Mouse (Mus musculus) mouse embryonic stem cell (cell line): ENCODE data around the gene Ado.

ENCODE experiments used
- in situ Hi-C, 2 experiments: fragments of 300-500 bp; cut with MboI; formaldehyde crosslinking; loops; 1 replicate in 1 of 2; 3 replicates in 1 of 2; pipeline ENCODE4 v1.14.3; 2019 to 2020; ENCODE audit warnings: low sequenced_read_pairs in 2 of 2, low pct_unique_long_range_greater_than_20kb in 1 of 2, mixed read lengths in 1 of 2; ENCODE audit not compliant: unreplicated experiment in 1 of 2

Ado gene

DNA sequence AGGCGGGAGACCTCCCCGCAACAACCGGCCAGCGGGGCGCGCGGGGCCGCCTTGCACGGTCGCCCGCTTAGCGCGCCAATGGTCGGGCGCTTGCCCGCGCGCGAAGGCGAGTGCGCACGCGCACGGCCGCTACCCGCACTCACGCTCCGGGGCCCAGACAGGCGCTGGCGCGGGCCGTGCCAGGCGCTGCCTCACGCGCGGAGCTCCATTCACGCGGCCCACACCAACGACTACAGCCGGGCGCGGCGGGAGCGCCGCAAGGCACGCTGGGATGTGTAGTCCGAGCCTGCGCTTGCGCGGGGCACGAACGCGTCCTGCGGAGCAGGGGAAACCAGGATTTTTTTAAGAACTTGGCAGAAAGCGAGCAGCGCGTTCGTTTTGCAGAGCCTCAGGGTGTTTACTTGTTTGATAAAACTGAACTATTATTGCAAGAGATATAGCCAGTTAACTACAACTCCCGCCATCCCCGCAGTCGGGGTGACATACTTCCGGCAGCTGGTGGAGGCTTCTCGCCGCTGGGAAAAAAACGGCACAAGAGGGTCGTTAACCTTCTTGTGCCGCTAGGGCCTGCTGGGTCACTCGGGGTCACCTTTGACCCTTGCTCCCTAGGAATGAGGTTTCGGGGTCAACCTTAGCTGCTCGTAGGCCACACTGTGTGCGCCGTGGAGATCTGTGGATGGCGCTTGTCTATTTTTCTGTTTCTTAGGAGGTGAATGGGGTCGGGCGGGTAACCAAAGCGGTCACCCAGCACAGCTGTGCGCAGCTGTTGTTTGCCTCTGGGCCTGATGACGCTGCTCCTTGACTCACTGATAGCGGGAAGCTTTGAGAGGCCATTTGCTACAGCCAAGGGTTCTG, at the start of gene Ado:
Gene Ado (minus strand): TSS at position 79 of the 855 bp plus-strand sequence.
- in situ Hi-C loops = no loop called here

DNA sequence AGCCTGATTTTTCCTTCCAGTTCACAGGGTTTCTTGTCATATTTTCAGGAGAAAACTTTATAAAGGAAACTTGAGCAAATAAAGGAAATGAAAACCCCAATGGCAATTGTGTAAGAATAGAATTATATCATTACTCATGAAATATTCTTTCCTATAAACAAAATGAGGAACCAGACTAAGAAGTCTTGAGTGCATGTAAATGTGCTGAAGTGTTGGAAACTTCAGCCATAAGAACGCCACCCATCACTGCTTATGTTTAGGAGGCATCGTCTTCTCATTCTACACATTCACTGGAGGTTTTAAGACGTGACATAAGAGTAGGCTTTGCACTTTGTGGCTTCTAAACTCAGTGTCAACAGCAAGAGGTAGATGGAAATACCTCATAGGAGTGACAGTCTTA, 46.5 kb upstream of the Ado start:
- in situ Hi-C loops = no loop called here

- in situ Hi-C loops = no loop called here
Observed at GRCm38 (mm10) chr10:67585873-67586610, 37.3 kb upstream of the Ado start.

- in situ Hi-C loops = no loop called here
Observed at GRCm38 (mm10) chr10:67581698-67582285, 33.0 kb upstream of the Ado start.

DNA sequence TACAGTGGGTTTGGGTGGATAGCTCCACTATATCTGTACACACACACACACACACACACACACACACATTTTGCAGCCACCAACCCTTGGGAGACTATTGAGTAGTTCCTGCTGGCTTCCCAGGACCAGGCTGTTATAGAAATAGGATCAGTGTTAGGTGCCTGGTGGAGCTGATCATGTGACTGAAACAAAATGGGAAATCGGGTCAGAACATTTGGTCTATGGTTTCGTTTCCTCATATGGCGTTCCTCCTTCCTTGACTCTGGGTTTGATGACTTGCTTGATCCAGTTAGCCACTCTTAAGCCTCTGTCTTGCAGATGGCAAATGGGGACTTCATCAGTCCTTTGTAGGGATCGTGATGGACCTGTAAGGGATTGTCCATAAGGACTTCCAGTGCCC, 31.1 kb upstream of the Ado start:
- in situ Hi-C loops = no loop called here

- in situ Hi-C loops = no loop called here
Observed at GRCm38 (mm10) chr10:67573310-67573709, 24.6 kb upstream of the Ado start.

- in situ Hi-C loops = no loop called here
Observed at GRCm38 (mm10) chr10:67571443-67571842, 22.7 kb upstream of the Ado start.

DNA sequence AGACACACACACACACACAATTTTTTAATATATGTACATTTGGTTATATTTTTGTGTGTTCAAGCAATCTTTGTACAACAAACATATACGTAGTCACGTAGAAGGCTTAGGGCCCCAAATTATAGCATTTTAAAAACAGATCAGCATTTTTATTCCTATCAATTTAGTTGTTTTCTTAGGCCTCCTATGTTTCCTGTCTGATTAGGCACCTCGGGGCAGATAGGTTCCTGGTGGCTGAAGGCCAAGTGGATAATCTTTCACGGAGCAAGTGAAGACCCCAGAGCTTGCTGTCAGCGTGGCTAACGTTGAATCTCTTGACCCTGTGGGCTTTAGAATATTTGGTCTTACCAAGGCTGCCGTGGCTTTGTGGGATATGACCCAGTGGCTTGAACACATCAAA, 20.8 kb upstream of the Ado start:
- in situ Hi-C loops = no loop called here

DNA sequence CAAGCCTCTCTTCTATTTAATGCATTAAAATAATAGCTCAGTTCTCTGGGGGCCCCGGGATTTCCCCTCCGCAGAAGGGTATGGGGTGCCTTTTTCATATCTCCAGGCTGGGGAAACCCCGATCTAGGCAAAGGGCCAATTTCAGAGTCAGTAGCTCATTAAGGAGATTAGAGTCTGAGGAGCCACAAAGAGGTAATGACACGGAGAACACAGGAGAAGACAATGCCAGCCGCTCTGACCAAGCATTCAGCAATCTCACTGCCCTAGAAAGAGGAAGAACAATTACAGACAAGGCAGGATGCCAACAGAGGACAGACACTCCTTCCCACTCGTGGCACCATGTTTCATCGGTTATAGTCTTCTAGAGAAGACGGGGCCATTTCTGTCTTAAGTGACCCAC, 17.3 kb upstream of the Ado start:
- in situ Hi-C loops = no loop called here

DNA sequence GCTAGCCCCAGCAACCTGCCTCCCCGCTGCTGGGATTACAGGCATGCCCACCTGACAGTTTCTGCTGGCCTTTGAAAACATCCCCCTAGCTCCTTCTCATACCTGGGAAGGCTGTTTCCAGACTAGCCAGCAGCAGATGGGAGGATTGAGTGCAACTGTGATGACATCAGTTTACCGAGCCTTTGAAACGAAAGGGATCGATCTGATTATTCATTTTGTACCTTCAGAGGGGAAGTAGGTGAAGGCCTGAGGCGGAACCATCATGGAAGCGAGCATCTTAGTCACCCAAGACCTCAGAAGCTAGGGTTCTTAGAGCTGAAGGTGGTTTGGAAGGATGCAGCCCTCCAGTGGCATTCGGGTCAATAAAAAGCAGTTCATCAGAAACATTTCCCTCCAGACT, 15.8 kb upstream of the Ado start:
- in situ Hi-C loops = no loop called here

DNA sequence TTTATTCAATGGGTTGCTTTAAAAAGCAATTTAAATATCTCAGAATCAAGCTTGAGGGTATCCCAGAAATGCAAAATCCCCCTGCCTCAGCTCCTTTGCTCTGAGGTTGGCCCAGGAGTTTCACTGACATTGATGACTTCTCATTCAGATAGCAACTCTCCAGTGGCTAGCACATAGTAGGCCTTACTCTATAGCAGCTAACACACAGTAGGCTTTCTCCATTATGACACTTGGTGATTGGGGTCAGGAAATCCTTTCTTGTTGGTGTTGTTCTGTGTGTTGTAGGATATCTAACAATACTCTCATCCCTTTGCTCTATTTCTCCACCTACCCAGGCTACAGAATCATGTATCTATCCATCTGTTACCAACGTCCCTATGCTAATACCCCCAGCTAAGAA, 12.4 kb upstream of the Ado start:
- in situ Hi-C loops = no loop called here

GRCm38 (mm10) chr10:67559765-67560394, 11.1 kb upstream of the Ado start:
- in situ Hi-C loops = no loop called here

- in situ Hi-C loops = no loop called here
Observed at GRCm38 (mm10) chr10:67558053-67558452, 9.3 kb upstream of the Ado start.

GRCm38 (mm10) chr10:67548261-67548854, 397 bp downstream of the Ado start:
- in situ Hi-C loops = no loop called here

DNA sequence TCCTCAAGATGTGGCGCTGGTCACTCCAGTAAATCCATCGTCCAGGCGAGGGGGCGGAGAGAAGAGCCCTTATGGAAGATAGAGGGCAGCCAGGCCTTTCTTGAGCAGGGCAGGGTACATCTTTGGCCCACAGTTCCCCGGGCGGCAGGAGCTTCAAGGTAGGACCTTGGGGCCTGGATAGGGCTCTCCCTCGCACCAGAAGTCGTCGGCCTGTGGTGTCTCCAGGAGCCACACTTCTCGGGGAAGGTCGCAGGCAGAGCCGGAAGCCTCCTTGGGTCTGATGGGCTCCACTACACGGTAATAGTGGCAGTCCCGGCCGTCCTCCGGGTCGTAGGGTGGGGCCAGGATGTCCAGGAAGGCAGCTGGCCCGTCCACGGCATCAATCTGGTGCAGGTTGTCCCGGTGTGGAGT, 900 bp downstream of the Ado start:
- in situ Hi-C loops = no loop called here

GRCm38 (mm10) chr10:67540591-67540990, 8.2 kb downstream of the Ado start:
- in situ Hi-C loops = no loop called here

DNA sequence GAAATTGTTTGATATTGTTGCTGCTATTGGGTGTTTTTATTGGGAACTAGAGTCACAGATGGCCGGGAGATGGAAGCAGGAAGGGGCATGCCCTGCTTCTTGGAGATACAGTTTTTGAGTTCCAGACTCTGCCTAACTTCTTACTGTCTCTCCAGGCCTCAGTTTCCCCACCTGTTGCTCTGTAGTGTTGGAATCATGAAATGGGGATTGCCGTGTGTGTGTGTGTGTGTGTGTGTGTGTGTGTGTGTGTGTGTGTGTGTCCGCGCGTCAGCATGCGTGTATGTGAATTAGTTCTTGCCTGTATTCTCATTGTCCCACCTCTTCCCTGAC, 9.4 kb downstream of the Ado start:
- in situ Hi-C loops = loop anchor here in 1 of 2 experiments (10.0 kb wide), 1 partner anchor 185 kb away; no protein-coding TSS in a partner anchor

DNA sequence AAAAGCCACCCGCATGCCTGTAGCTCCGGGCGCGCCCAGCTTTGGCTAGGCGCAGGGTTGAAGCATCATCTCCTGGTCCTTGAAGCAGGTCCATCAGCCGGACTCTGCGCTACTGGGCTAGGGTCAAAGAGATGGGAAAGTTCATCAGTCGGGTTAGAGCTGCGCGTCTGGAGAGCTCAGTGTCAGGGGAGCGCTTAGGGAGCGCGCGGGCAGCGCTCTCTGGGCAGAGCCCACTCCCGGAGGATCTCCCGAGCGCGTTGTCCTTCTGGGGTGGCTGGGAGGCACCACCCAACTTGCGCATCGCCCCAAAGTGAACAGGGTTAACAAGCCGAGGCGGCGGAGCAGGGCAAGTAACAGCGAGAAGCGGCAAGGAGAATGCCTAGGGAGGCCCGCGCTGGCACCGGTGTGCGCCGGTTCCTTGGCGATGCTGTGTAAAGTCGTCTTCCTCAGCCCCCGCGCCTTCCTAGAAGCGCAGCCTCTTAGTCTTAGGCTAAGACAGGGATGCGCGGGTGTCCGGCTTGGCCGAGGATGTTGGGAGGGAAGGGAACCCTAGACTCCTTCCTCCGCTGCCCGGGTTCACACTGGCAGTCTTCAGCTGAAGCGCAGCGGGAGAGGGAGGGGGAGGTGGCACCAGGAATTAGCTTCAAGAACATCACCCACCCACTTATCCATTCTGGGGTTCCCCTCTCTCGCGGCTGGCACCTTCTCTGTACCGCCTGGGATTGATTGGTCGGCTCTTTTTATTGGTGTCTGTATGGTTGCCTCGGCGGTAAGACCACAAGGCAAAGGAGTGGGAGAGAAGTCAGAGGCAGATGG, 10.0 kb downstream of the Ado start:
- in situ Hi-C loops = loop anchor here in 1 of 2 experiments (10.0 kb wide), 1 partner anchor 186 kb away; no protein-coding TSS in a partner anchor
